Comparison of ENCODE assay signal across 11 mouse cellular contexts in the genomic region with DNA sequence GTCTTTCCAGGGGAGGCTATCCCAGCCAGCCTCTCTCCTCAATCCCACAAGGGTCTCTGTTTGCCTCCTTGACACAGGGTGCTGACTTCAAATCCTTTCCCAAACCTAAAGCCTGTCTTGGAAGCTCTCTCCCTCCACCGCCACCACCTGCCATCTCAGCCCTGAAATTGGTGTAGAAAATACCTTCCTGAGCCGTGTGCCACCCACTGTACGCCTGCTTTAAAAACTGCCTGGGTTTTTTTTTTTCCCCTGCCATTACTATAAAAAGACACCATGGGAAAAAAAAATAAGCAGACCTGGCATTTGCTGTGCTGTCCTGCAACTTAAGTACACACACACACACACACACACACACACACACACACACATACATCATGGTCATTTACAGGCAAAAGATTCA. TPM values are rescaled to one million over a fixed set of nuclear protein-coding genes. Genes with fewer than 3 reads are reported as not detected.
DNase-seq lines count a peak whose midpoint lies in the region; ATAC-seq lines count a peak whose summit lies in the region.
"Had no signal": no experiment of that assay in that cellular context is flagged by ENCODE, and none has a peak within 500 bp of the region (broad histone marks: within the 10 kb centered on the region; RNA-seq: fewer than 3 reads in every experiment).

No protein-coding gene starts in this region.

- peak overlapping the region; percentile 63 for H3K9ac ChIP-seq in heart, embryonic 11.5 days (ENCODE audit: low read depth, low read length)
- H3K9ac ChIP-seq in lung, embryonic 15.5 days = 0 out of 2 replicates have a peak overlapping the region, but pooled peaks have one; percentile 8
- no peak overlapping the region for H3K9ac ChIP-seq in hindbrain, embryonic 14.5 days
- H3K9ac ChIP-seq in neural tube, embryonic 15.5 days (replicated peaks) = no peak overlapping the region

- ATAC-seq in heart, embryonic 11.5 days (replicated peaks; ENCODE audit: insufficient number of reproducible peaks, low FRiP score, low TSS enrichment) = no peak
- no peak for ATAC-seq in lung, embryonic 15.5 days (ENCODE audit: borderline replicate concordance, extremely low read depth, low FRiP score, low TSS enrichment)
- ATAC-seq in hindbrain, embryonic 14.5 days (ENCODE audit: low FRiP score) = no peak
- ATAC-seq in neural tube, embryonic 15.5 days (ENCODE audit: low FRiP score) = no peak
- no peak for ATAC-seq in granulocyte monocyte progenitor cell, adult 5-6 weeks (replicated peaks; ENCODE audit: poor library complexity, severe bottlenecking)
- no peak for ATAC-seq in CD4-positive, CD25-positive, alpha-beta regulatory T cell, adult 4 months

- WGBS in heart, embryonic 11.5 days (ENCODE audit: insufficient replicate concordance) = 76% methylated on average over 3 of the region's 3 CpGs
- 67% methylated on average over 3 of the region's 3 CpGs for WGBS in lung, embryonic 15.5 days
- 84% methylated on average over 3 of the region's 3 CpGs for WGBS in hindbrain, embryonic 14.5 days
- WGBS in neural tube, embryonic 15.5 days = 81% methylated on average over 3 of the region's 3 CpGs

- H3K27me3 ChIP-seq in heart, embryonic 11.5 days (ENCODE audit: control insufficient read depth, insufficient read depth, low read length) = peaks cover 25% of the 10 kb centered on the region
- peaks cover 26% of the 10 kb centered on the region for H3K27me3 ChIP-seq in lung, embryonic 15.5 days
- H3K27me3 ChIP-seq in hindbrain, embryonic 14.5 days (ENCODE audit: control insufficient read depth, insufficient read depth, low read length) = peaks cover 31% of the 10 kb centered on the region
- peaks cover 43% of the 10 kb centered on the region for H3K27me3 ChIP-seq in neural tube, embryonic 15.5 days (replicated peaks)

- H3K4me3 ChIP-seq in heart, embryonic 11.5 days (ENCODE audit: low read depth, low read length) = peak overlapping the region; percentile 68
- peak overlapping the region; percentile 60 for H3K4me3 ChIP-seq in lung, embryonic 15.5 days
- no peak overlapping the region for H3K4me3 ChIP-seq in hindbrain, embryonic 14.5 days (replicated peaks; ENCODE audit: low read length)
- no peak overlapping the region for H3K4me3 ChIP-seq in neural tube, embryonic 15.5 days (replicated peaks)

- H3K4me2 ChIP-seq in heart, embryonic 11.5 days = peak overlapping the region; percentile 89
- peak overlapping the region; percentile 86 for H3K4me2 ChIP-seq in lung, embryonic 15.5 days
- H3K4me2 ChIP-seq in hindbrain, embryonic 14.5 days (replicated peaks) = peak overlapping the region; percentile 84; the same call in 1 of the 2 replicates
- peak overlapping the region; percentile 90; the same call in 1 of the 2 replicates for H3K4me2 ChIP-seq in neural tube, embryonic 15.5 days

- no peak for DNase-seq in heart, adult 8-10 months (ENCODE audit: low spot score)
- DNase-seq in lung, adult 18-20 months = no peak
- no peak for DNase-seq in hindbrain, embryonic 14.5 days (ENCODE audit: low spot score)
- DNase-seq: cerebellum, adult 18-20 months had no signal

- 0 out of 2 replicates have a peak, but pooled peaks cover 2% of the 10 kb centered on the region for H3K36me3 ChIP-seq in heart, embryonic 11.5 days (ENCODE audit: control insufficient read depth, insufficient read depth, low read length)
- H3K36me3 ChIP-seq in lung, embryonic 15.5 days = no peaks in the 10 kb centered on the region
- no peaks in the 10 kb centered on the region for H3K36me3 ChIP-seq in hindbrain, embryonic 14.5 days (replicated peaks; ENCODE audit: control insufficient read depth, insufficient read depth)
- no peaks in the 10 kb centered on the region for H3K36me3 ChIP-seq in neural tube, embryonic 15.5 days

- no peak overlapping the region for H3K27ac ChIP-seq in heart, embryonic 11.5 days (ENCODE audit: low read depth, low read length)
- H3K27ac ChIP-seq in lung, embryonic 15.5 days = no peak overlapping the region
- no peak overlapping the region for H3K27ac ChIP-seq in hindbrain, embryonic 14.5 days
- no peak overlapping the region for H3K27ac ChIP-seq in neural tube, embryonic 15.5 days (replicated peaks)

- peaks cover 3% of the 10 kb centered on the region; the same call in 1 of the 2 replicates for H3K9me3 ChIP-seq in heart, embryonic 11.5 days (replicated peaks; ENCODE audit: control insufficient read depth, low read length)
- H3K9me3 ChIP-seq in lung, embryonic 15.5 days = no peaks in the 10 kb centered on the region
- H3K9me3 ChIP-seq in hindbrain, embryonic 14.5 days (ENCODE audit: control insufficient read depth, low read length) = no peaks in the 10 kb centered on the region
- H3K9me3 ChIP-seq in neural tube, embryonic 15.5 days (replicated peaks) = no peaks in the 10 kb centered on the region

- peaks cover 54% of the 10 kb centered on the region for H3K4me1 ChIP-seq in heart, embryonic 11.5 days (ENCODE audit: control insufficient read depth, insufficient read depth, low read length)
- peaks cover 79% of the 10 kb centered on the region for H3K4me1 ChIP-seq in lung, embryonic 15.5 days
- H3K4me1 ChIP-seq in hindbrain, embryonic 14.5 days (replicated peaks; ENCODE audit: control insufficient read depth, insufficient read depth, low read length) = peaks cover 19% of the 10 kb centered on the region
- peaks cover 55% of the 10 kb centered on the region for H3K4me1 ChIP-seq in neural tube, embryonic 15.5 days

RNA-seq across cellular contexts. Expression of a gene that starts 4.7 kb away (rescaled TPM):
- polyA plus RNA-seq in heart, embryonic 11.5 days (2014; fragmentation: Nextera tagmentation; extraction: Ambion mirVana) = 56.1 and 60.0 TPM in 2 replicates
- 10 to 100 TPM; 43.8 to 75.7 (median 63.5) TPM for total RNA-seq in heart, adult 8-10 months (2022)
- 49.2 and 53.5 TPM in 2 replicates for polyA plus RNA-seq in lung, embryonic 15.5 days (2015; fragmentation: Nextera tagmentation; extraction: Ambion mirVana)
- 11.6 and 14.7 TPM in 2 replicates for polyA plus RNA-seq in hindbrain, embryonic 14.5 days (2014; fragmentation: Nextera tagmentation; extraction: Ambion mirVana)
- 8.8 and 9.8 TPM in 2 replicates for polyA plus RNA-seq in neural tube, embryonic 15.5 days (2015; fragmentation: Nextera tagmentation; extraction: Ambion mirVana)
- 29.1 and 38.2 TPM in 2 replicates for total RNA-seq in granulocyte monocyte progenitor cell, adult 5-6 weeks (2014; fragmentation: Nextera tagmentation)
- total RNA-seq in granulocyte monocyte progenitor cell, adult 5-6 weeks (2017) = 43.3 and 46.6 TPM in 2 replicates
- polyA plus RNA-seq in CD4-positive, CD25-positive, alpha-beta regulatory T cell, adult 4 months (2017; shearing (Covaris generic)) = 1 to 10 TPM; 4.7 to 6.2 TPM

RNA-seq across cellular contexts. Expression of a gene that starts 45.3 kb away (rescaled TPM):
- polyA plus RNA-seq in heart, embryonic 11.5 days (2014; fragmentation: Nextera tagmentation; extraction: Ambion mirVana) = not detected in 2 replicates
- total RNA-seq in heart, adult 8-10 months (2022) = not detected
- polyA plus RNA-seq in lung, embryonic 15.5 days (2015; fragmentation: Nextera tagmentation; extraction: Ambion mirVana) = not detected in 2 replicates
- not detected in 2 replicates for polyA plus RNA-seq in hindbrain, embryonic 14.5 days (2014; fragmentation: Nextera tagmentation; extraction: Ambion mirVana)
- polyA plus RNA-seq in neural tube, embryonic 15.5 days (2015; fragmentation: Nextera tagmentation; extraction: Ambion mirVana) = not detected in 2 replicates
- not detected in 2 replicates for total RNA-seq in granulocyte monocyte progenitor cell, adult 5-6 weeks (2014; fragmentation: Nextera tagmentation)
- not detected in 2 replicates for total RNA-seq in granulocyte monocyte progenitor cell, adult 5-6 weeks (2017)
- not detected for polyA plus RNA-seq in CD4-positive, CD25-positive, alpha-beta regulatory T cell, adult 4 months (2017; shearing (Covaris generic))
- total RNA-seq: layer of hippocampus, postnatal 25 days had no signal
- polyA plus RNA-seq: frontal cortex, adult 2 months had no signal

RNA-seq across cellular contexts. Expression of a gene that starts 58.5 kb away (rescaled TPM):
- 0.04 and 0.16 TPM in 2 replicates for polyA plus RNA-seq in heart, embryonic 11.5 days (2014; fragmentation: Nextera tagmentation; extraction: Ambion mirVana)
- not detected for total RNA-seq in heart, adult 8-10 months (2022)
- polyA plus RNA-seq in lung, embryonic 15.5 days (2015; fragmentation: Nextera tagmentation; extraction: Ambion mirVana) = 0.20 and 0.35 TPM in 2 replicates
- polyA plus RNA-seq in hindbrain, embryonic 14.5 days (2014; fragmentation: Nextera tagmentation; extraction: Ambion mirVana) = 0.08 and 0.53 TPM in 2 replicates
- polyA plus RNA-seq in neural tube, embryonic 15.5 days (2015; fragmentation: Nextera tagmentation; extraction: Ambion mirVana) = 2.0 and 2.1 TPM in 2 replicates
- not detected in 2 replicates for total RNA-seq in granulocyte monocyte progenitor cell, adult 5-6 weeks (2014; fragmentation: Nextera tagmentation)
- total RNA-seq in granulocyte monocyte progenitor cell, adult 5-6 weeks (2017) = not detected in 2 replicates
- not detected for polyA plus RNA-seq in CD4-positive, CD25-positive, alpha-beta regulatory T cell, adult 4 months (2017; shearing (Covaris generic))

Comparison
In these comparisons a context has a peak if more than half of its experiments do, and no peak if none do; other contexts are left out.
1. H3K4me3 ChIP-seq: peak in heart, embryonic 11.5 days (single experiment) and lung, embryonic 15.5 days (single experiment); none in hindbrain, embryonic 14.5 days (single experiment) and neural tube, embryonic 15.5 days (single experiment).
2. H3K9ac ChIP-seq: peak in heart, embryonic 11.5 days (single experiment) and lung, embryonic 15.5 days (single experiment); none in hindbrain, embryonic 14.5 days (single experiment) and neural tube, embryonic 15.5 days (single experiment).
3. Peak in every context shown above with its lines, with median percentiles within 50 percentile points of each other: H3K4me2 ChIP-seq.